Comparison of ENCODE assay signal across 8 mouse cellular contexts in the genomic region with DNA sequence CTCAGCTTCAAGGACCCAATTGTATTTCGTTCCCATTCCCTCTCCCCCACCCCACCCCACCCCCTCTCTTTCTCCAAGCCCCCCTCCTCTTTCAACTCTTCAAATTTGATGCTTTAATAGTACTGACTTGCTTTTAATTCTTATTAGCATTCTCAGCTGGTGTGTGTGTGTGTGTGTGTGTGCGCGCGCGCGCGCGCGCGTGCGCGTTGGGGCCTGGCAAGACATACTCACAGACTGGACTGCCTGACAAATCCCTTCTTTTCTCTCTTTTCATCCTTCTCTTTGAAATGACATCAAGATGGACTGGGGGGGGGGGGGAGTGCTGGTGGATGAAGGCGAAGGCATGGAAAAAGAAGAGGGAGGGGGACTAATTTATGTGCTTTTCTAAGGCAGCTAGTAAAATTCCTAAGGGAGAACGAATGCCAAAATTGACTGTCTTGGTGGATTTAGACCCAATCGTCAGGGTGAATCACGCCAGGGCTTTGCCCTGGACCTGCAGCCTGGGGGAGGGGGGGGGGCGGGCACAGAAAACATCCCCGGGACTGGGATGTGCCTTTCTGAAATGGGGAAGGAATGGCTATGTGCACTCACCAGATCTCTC. TPM values are rescaled to one million over a fixed set of nuclear protein-coding genes. Genes with fewer than 3 reads are reported as not detected.
DNase-seq lines count a peak whose midpoint lies in the region; ATAC-seq and TF ChIP-seq lines count a peak whose summit lies in the region.

No protein-coding gene starts in this region.

- peak overlapping the region; percentile 53 for H3ac ChIP-seq in myocyte (ENCODE audit: control insufficient read depth, insufficient read length)

- H3K79me2 ChIP-seq in myocyte (ENCODE audit: control insufficient read depth, insufficient read depth): peaks cover 17% of the 10 kb centered on the region

- peak overlapping the region; percentile 94 for H3K4me2 ChIP-seq in myocyte (ENCODE audit: low read depth)

- TF ChIP-seq POLR2A in ES-Bruce4 (IDR thresholded peaks at IDR 0.05; ENCODE audit: insufficient read depth, low read length) (no peak), myocyte (IDR thresholded peaks at IDR 0.05; ENCODE audit: insufficient read length, low read depth) (no peak)
- TF ChIP-seq POLR2A in embryonic fibroblast, embryonic 13.5 days (IDR thresholded peaks at IDR 0.05; ENCODE audit: low read depth, low read length): no peak

- TF ChIP-seq CTCF in ES-Bruce4 (IDR thresholded peaks at IDR 0.05; ENCODE audit: low read depth, low read length): no peak
- no peak for TF ChIP-seq CTCF in embryonic fibroblast, embryonic 13.5 days (IDR thresholded peaks at IDR 0.05; ENCODE audit: borderline replicate concordance, insufficient read depth, low read length)

- no peak for ATAC-seq in erythroblast, adult 5-6 weeks (replicated peaks; ENCODE audit: low FRiP score, poor library complexity, severe bottlenecking)

- H3K4me1 ChIP-seq in erythroblast, embryonic 14.5 days (ENCODE audit: control insufficient read depth): peaks cover 59% of the 10 kb centered on the region
- peaks cover 14% of the 10 kb centered on the region for H3K4me1 ChIP-seq in ES-Bruce4 (ENCODE audit: control insufficient read depth, insufficient read depth, low read length)
- peaks cover 9% of the 10 kb centered on the region for H3K4me1 ChIP-seq in embryonic fibroblast, embryonic 13.5 days (ENCODE audit: control insufficient read depth, insufficient read depth, low read length)

- peak; percentile 70 to 78 for DNase-seq in kidney, postnatal 4 days
- DNase-seq in urinary bladder, adult 18-20 months (ENCODE audit: low spot score in 2 of 2): no peak
- no peak for DNase-seq in gastrocnemius, postnatal 4 days (ENCODE audit: low spot score in 2 of 2)

- TF ChIP-seq EP300 in ES-Bruce4 (IDR thresholded peaks at IDR 0.05; ENCODE audit: insufficient read depth, low read depth, low read length): no peak

- no peaks in the 10 kb centered on the region for H3K36me3 ChIP-seq in erythroblast, embryonic 14.5 days (ENCODE audit: control insufficient read depth)
- H3K36me3 ChIP-seq in ES-Bruce4 (ENCODE audit: control insufficient read depth, insufficient read depth, low read length, poor library complexity, severe bottlenecking) (no peaks in the 10 kb centered on the region), myocyte (ENCODE audit: control insufficient read depth, insufficient read depth) (no peaks in the 10 kb centered on the region)

- no peak overlapping the region for H3K27ac ChIP-seq in ES-Bruce4 (ENCODE audit: insufficient read depth, low read length)
- H3K27ac ChIP-seq in embryonic fibroblast, embryonic 13.5 days (ENCODE audit: insufficient read depth, low read length): peak overlapping the region; percentile 99

- peak overlapping the region; percentile 58 for H3K4me3 ChIP-seq in erythroblast, embryonic 14.5 days (replicated peaks)
- no peak overlapping the region for H3K4me3 ChIP-seq in ES-Bruce4 (ENCODE audit: low read depth, low read length)
- H3K4me3 ChIP-seq in embryonic fibroblast, embryonic 13.5 days (ENCODE audit: insufficient read depth, low read length): 0 out of 2 replicates have a peak overlapping the region, but pooled peaks have one; percentile 4
- H3K4me3 ChIP-seq in myocyte: peak overlapping the region; percentile 70

- H3K9ac ChIP-seq in ES-Bruce4 (ENCODE audit: low read depth, poor library complexity, severe bottlenecking): peak overlapping the region; percentile 69; the same call in 1 of the 2 replicates

- peaks cover 46% of the 10 kb centered on the region for H3K27me3 ChIP-seq in erythroblast, embryonic 14.5 days (ENCODE audit: control insufficient read depth)
- H3K27me3 ChIP-seq in ES-Bruce4 (ENCODE audit: control insufficient read depth, insufficient read depth, low read length, poor library complexity, severe bottlenecking): no peaks in the 10 kb centered on the region
- no peaks in the 10 kb centered on the region for H3K27me3 ChIP-seq in myocyte (ENCODE audit: control insufficient read depth, insufficient read depth, insufficient read length)

- no peaks in the 10 kb centered on the region for H3K9me3 ChIP-seq in erythroblast, embryonic 14.5 days (ENCODE audit: control insufficient read depth, low read length)
- H3K9me3 ChIP-seq in ES-Bruce4 (replicated peaks; ENCODE audit: control insufficient read depth, insufficient read depth, low read length, poor library complexity, severe bottlenecking): no peaks in the 10 kb centered on the region

TF ChIP-seq in myocyte, 11 proteins besides CTCF, POLR2A, EP300 and RAD21:
- TF ChIP-seq POLR2AphosphoS2 (IDR thresholded peaks at IDR 0.05; ENCODE audit: insufficient read length, low read depth): no peak
- no peak for TF ChIP-seq E2F4 (IDR thresholded peaks at IDR 0.05; ENCODE audit: insufficient read depth)
- no peak for TF ChIP-seq MYOD1 (IDR thresholded peaks at IDR 0.05; ENCODE audit: control insufficient read depth in 1 of 3, insufficient read length in 2 of 3, low read depth in 2 of 3)
- TF ChIP-seq MAX (IDR thresholded peaks at IDR 0.05; ENCODE audit: low read depth): no peak
- TF ChIP-seq TCF3 (IDR thresholded peaks at IDR 0.05; ENCODE audit: insufficient read length, low read depth): no peak
- TF ChIP-seq REST (IDR thresholded peaks at IDR 0.05; ENCODE audit: insufficient read depth, insufficient read length): no peak
- TF ChIP-seq CEBPB (IDR thresholded peaks at IDR 0.05; ENCODE audit: insufficient read depth, poor library complexity, severe bottlenecking): no peak
- TF ChIP-seq MYOG (IDR thresholded peaks at IDR 0.05; ENCODE audit: control insufficient read depth in 1 of 3, insufficient read depth in 1 of 3, insufficient read length in 2 of 3, low read depth in 2 of 3): no peak
- no peak for TF ChIP-seq USF1 (IDR thresholded peaks at IDR 0.05; ENCODE audit: low read depth)
- TF ChIP-seq SRF (IDR thresholded peaks at IDR 0.05; ENCODE audit: control insufficient read depth, insufficient read length, low read depth): no peak
- TF ChIP-seq TCF12 (IDR thresholded peaks at IDR 0.05; ENCODE audit: insufficient read depth, poor library complexity, severe bottlenecking): no peak
TF ChIP-seq in myocyte: peak in this region for 0.

RNA-seq across cellular contexts. Expression of a gene that starts 8.2 kb away (rescaled TPM):
- 0.04 and 0.05 TPM in 2 replicates for polyA plus RNA-seq in erythroblast, embryonic 14.5 days (2012)
- 0.21 and 0.77 TPM in 2 replicates for total RNA-seq in erythroblast, adult 5-6 weeks (2015; ENCODE audit: low replicate concordance)
- 0.42 TPM in 1 of 2 replicates, not detected in the other for total RNA-seq in erythroblast, adult 5-6 weeks (2017; ENCODE audit: low replicate concordance)
- polyA plus RNA-seq in ES-Bruce4 (2011; ENCODE audit: insufficient read depth, insufficient read length, low read depth, missing spikeins) (37.9 and 40.3 TPM in 2 replicates), myocyte (2012; fragmentation: generic; extraction: Trizol) (59.1 TPM)
- polyA plus RNA-seq in embryonic fibroblast, embryonic 13.5 days (2011; ENCODE audit: insufficient read length, low read depth, missing spikeins): 36.4 and 39.1 TPM in 2 replicates
- 10 to 100 TPM; 43.2 to 44.8 TPM for total RNA-seq in gastrocnemius, postnatal 4 days (2021)

RNA-seq across cellular contexts. Expression of a gene that starts 54.0 kb away (rescaled TPM):
- polyA plus RNA-seq in erythroblast, embryonic 14.5 days (2012): 0.42 and 0.61 TPM in 2 replicates
- total RNA-seq in erythroblast, adult 5-6 weeks (2015; ENCODE audit: low replicate concordance): 4.8 and 7.1 TPM in 2 replicates
- total RNA-seq in erythroblast, adult 5-6 weeks (2017; ENCODE audit: low replicate concordance): 5.6 and 8.2 TPM in 2 replicates
- polyA plus RNA-seq in ES-Bruce4 (2011; ENCODE audit: insufficient read depth, insufficient read length, low read depth, missing spikeins): 21.2 and 23.5 TPM in 2 replicates
- polyA plus RNA-seq in embryonic fibroblast, embryonic 13.5 days (2011; ENCODE audit: insufficient read length, low read depth, missing spikeins): 25.1 and 30.6 TPM in 2 replicates
- 14.7 TPM for polyA plus RNA-seq in myocyte (2012; fragmentation: generic; extraction: Trizol)
- 10 to 100 TPM; 21.5 to 31.1 TPM for total RNA-seq in gastrocnemius, postnatal 4 days (2021)

Comparison
In these comparisons a context has a peak if more than half of its experiments do, and no peak if none do; other contexts are left out.
1. DNase-seq: peak in kidney, postnatal 4 days (2 of 2); none in urinary bladder, adult 18-20 months (0 of 2) and gastrocnemius, postnatal 4 days (0 of 2).
2. RNA of a gene that starts 8.2 kb away (polyA plus RNA-seq): 59.1 TPM in myocyte (single experiment), 37.9 to 40.3 TPM in ES-Bruce4 and 36.4 to 39.1 TPM in embryonic fibroblast, embryonic 13.5 days; 0.04 to 0.05 TPM in erythroblast, embryonic 14.5 days; every median in the first group is over 10 times any median in the second.